Mouse (Mus musculus) ovary, adult 18-20 months (tissue): ENCODE results near the gene Atg4a.

Experiments
- DNase-seq: peaks from one replicate; pipeline ENCODE4 v3.0.0; 2022; ENCODE audit warnings: low spot score, mixed read lengths

Atg4a gene

GRCm38 (mm10) chrX:140956272-140956940 lies at the start of gene Atg4a, which contains the start of gene Psmd10:
Gene Atg4a, plus strand, starts transcription at chrX:140956907.
Gene Psmd10, minus strand, starts transcription at chrX:140956728.
- peak; percentile 86 for DNase-seq

GRCm38 (mm10) chrX:140907360-140907759 lies 49.3 kb upstream of the Atg4a start, which contains the start of gene Vsig1:
Gene Vsig1, plus strand, starts transcription at chrX:140907608.
- no peak for DNase-seq

GRCm38 (mm10) chrX:140921321-140921720 lies 35.4 kb upstream of the Atg4a start:
- DNase-seq: no peak

GRCm38 (mm10) chrX:140932066-140932465 lies 24.6 kb upstream of the Atg4a start:
- no peak for DNase-seq

- no peak for DNase-seq
These were observed 23.4 kb upstream of the Atg4a start for GRCm38 (mm10) chrX:140933263-140933662.

- DNase-seq: no peak
These were observed 20.4 kb upstream of the Atg4a start for GRCm38 (mm10) chrX:140936271-140936670.

- DNase-seq: no peak
These were observed 3.1 kb upstream of the Atg4a start for GRCm38 (mm10) chrX:140953618-140954017.

- no peak for DNase-seq
These were observed 252 bp downstream of the Atg4a start for GRCm38 (mm10) chrX:140956959-140957358.

- no peak for DNase-seq
These were observed 22.2 kb downstream of the Atg4a start for GRCm38 (mm10) chrX:140978943-140979342.

- no peak for DNase-seq
These were observed 22.8 kb downstream of the Atg4a start for GRCm38 (mm10) chrX:140979546-140979945.

GRCm38 (mm10) chrX:140980163-140980562 lies 23.5 kb downstream of the Atg4a start:
- DNase-seq: no peak

GRCm38 (mm10) chrX:140983206-140983960 lies 26.7 kb downstream of the Atg4a start:
- DNase-seq: no peak

GRCm38 (mm10) chrX:140984795-140985194 lies 28.1 kb downstream of the Atg4a start:
- DNase-seq: no peak

GRCm38 (mm10) chrX:140985256-140985655 lies 28.5 kb downstream of the Atg4a start:
- no peak for DNase-seq

- no peak for DNase-seq
These were observed 40.3 kb downstream of the Atg4a start for GRCm38 (mm10) chrX:140996909-140997516.

- DNase-seq: no peak
These were observed 41.3 kb downstream of the Atg4a start for GRCm38 (mm10) chrX:140997912-140998545.

- no peak for DNase-seq
These were observed 42.2 kb downstream of the Atg4a start for GRCm38 (mm10) chrX:140998885-140999284.

- no peak for DNase-seq
These were observed 193.0 kb downstream of the Atg4a start for GRCm38 (mm10) chrX:141149705-141150104.

- DNase-seq: no peak
These were observed 193.6 kb downstream of the Atg4a start for GRCm38 (mm10) chrX:141150290-141150689.

GRCm38 (mm10) chrX:141151182-141151581 lies 194.5 kb downstream of the Atg4a start:
- DNase-seq: no peak

GRCm38 (mm10) chrX:141156696-141157095 lies 200.0 kb downstream of the Atg4a start:
- no peak for DNase-seq

- DNase-seq: no peak
These were observed 200.9 kb downstream of the Atg4a start for GRCm38 (mm10) chrX:141157626-141158025.
